Mouse (Mus musculus) liver, embryonic 14.5 days (tissue): ENCODE measurements around the gene Ttyh3. TPM values are rescaled to one million over a fixed set of nuclear protein-coding genes. Genes with fewer than 3 reads are reported as not detected.

Experiments used
- ATAC-seq: fragments of 200-750 bp; cut with Nextera tagmentation; 2 replicates; pipeline ENCODE4 v1.8.0; 2017; ENCODE audit warnings: moderate number of reproducible peaks, mild to moderate bottlenecking, moderate library complexity; ENCODE audit not compliant: insufficient read depth
- DNase-seq, 3 experiments: peaks; one replicate each; pipeline ENCODE4 v3.0.0-alpha.2; 2012 to 2013; ENCODE audit warnings: low read depth in 3 of 3, low spot score in 3 of 3
- H3K27ac ChIP-seq: fragments of 300-500 bp; sonication (generic); 2 replicates; pipeline ENCODE4 v1.5.1; 2014; ENCODE audit warnings: moderate library complexity, mild to moderate bottlenecking, control low read depth, inconsistent platforms
- H3K27me3 ChIP-seq: fragments of 300-500 bp; sonication (generic); 2 replicates; pipeline ENCODE4 v1.6.1; 2014; ENCODE audit warnings: mild to moderate bottlenecking, low read length, moderate library complexity; ENCODE audit not compliant: control insufficient read depth, insufficient read depth
- H3K36me3 ChIP-seq: fragments of 300-500 bp; sonication (generic); replicated peaks from 2 replicates; pipeline ENCODE4 v1.6.1; 2014; ENCODE audit warnings: low read depth; ENCODE audit not compliant: control insufficient read depth, insufficient read depth
- H3K4me1 ChIP-seq, 2 experiments: fragments of 200-500 bp in 1 of 2; fragments of 300-500 bp in 1 of 2; sonication (generic) in 1 of 2; replicated peaks; 2 replicates each; pipeline ENCODE4 v1.6.1; 2012 to 2014; ENCODE audit warnings: antibody characterized with exemption in 1 of 2, inconsistent platforms in 1 of 2, low read length in 1 of 2; ENCODE audit not compliant: control insufficient read depth in 2 of 2, insufficient read depth in 2 of 2
- H3K4me2 ChIP-seq: fragments of 300-500 bp; sonication (generic); 2 replicates; pipeline ENCODE4 v1.6.1; 2014; ENCODE audit warnings: low read depth, mild to moderate bottlenecking, control low read depth, moderate library complexity
- H3K4me3 ChIP-seq, 2 experiments: fragments of 200-500 bp in 1 of 2; fragments of 300-500 bp in 1 of 2; sonication (generic) in 1 of 2; 2 replicates each; pipeline ENCODE4 v1.5.1; 2012 to 2014; ENCODE audit warnings: low read depth in 2 of 2, low read length in 2 of 2, mild to moderate bottlenecking in 2 of 2, control low read depth in 1 of 2, inconsistent platforms in 1 of 2, moderate library complexity in 1 of 2; ENCODE audit not compliant: insufficient read depth in 1 of 2
- H3K9ac ChIP-seq: fragments of 300-500 bp; sonication (generic); replicated peaks from 2 replicates; pipeline ENCODE4 v1.6.1; 2014; ENCODE audit warnings: mild to moderate bottlenecking, control low read depth, moderate library complexity
- H3K9me3 ChIP-seq: fragments of 300-500 bp; sonication (generic); 2 replicates; pipeline ENCODE4 v1.6.1; 2016; ENCODE audit warnings: low read length, mixed read lengths; ENCODE audit not compliant: control insufficient read depth
- CTCF ChIP-seq: IDR thresholded peaks from 2 replicates; pipeline ENCODE4 v1.5.1; 2016; ENCODE audit warnings: antibody characterized with exemption, low read depth, control low read depth
- EP300 ChIP-seq: IDR thresholded peaks from 2 replicates; pipeline ENCODE4 v1.6.1; 2016; ENCODE audit warnings: antibody characterized with exemption, low read depth
- WGBS: fragments of 180-500 bp; shearing (Covaris S2); extraction: QIAGEN DNeasy Blood & Tissue Kit; methylation state at CpG from one replicate; pipeline ENCODE4 v1.1.7; 2014; ENCODE audit not compliant: insufficient replicate concordance; 5-methylcytosine and 5-hydroxymethylcytosine counted together
- polyA plus RNA-seq, 2 experiments: library from polyadenylated mRNA; depleted of rRNA in 1 of 2; stranded (reverse) in 1 of 2; unstranded in 1 of 2; fragments of >200 nt; fragmentation: Nextera tagmentation in 1 of 2; extraction: Ambion mirVana in 1 of 2; gene quantifications; 2 replicates each; pipeline versions ENCODE4 v1.2.1 to v1.2.3; 2012 to 2014

Ttyh3 gene
- polyA plus RNA-seq, 2 experiments = 5.4 to 8.3 TPM

DNA sequence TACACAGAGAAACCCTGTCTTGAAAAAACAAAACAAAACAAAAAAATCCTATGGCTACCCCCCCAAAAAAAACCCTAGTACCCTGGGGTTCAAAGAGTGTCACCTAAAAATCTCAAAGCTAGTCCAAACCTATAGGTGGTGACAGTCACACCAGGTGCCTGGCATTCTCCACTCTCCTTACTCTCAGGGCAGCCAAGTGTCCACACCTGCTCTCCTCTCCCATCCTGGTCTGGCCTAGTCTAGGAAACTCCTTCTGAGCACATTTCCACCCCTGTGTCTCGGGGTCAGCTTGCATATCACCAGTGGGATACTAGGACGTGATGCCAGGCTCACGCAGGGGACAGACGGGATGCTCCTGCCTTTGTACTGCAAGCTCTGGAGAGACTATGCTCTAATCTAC, 9.5 kb downstream of the Ttyh3 start:
- Histone ChIP-seq H3K9me3 (no peaks in the 10 kb centered on the region), H3K9ac (no peak overlapping the region), H3K4me2 (no peak overlapping the region), H3K27me3 (no peaks in the 10 kb centered on the region), H3K4me3 (no peak overlapping the region), H3K4me1 (peaks cover 1 to 15% of the 10 kb centered on the region in 2 experiments), H3K36me3 (no peaks in the 10 kb centered on the region), H3K27ac (no peak overlapping the region)
- 71% methylated on average over 4 of the region's 4 CpGs for WGBS
- TF ChIP-seq EP300 = no peak
- TF ChIP-seq CTCF = no peak
- DNase-seq = no peak
- no peak for ATAC-seq

DNA sequence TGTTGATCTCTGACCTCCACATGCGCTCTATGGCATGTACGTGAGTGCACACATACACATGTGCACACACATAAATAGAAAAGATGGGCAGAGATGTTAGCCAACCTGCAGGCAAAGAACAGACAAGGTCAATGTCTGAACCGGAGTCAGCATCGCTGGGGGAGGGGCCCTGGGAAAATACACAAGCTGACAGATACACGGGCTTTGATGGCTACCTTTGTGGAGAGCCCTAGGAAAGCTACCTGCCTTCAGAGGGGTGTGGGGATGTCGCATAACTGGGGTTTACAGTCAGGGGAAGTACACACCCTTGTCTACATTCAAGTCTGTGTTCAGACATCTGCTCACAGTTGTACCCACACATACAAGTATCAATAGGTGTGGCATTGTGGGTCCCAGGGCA, 10.3 kb downstream of the Ttyh3 start:
- Histone ChIP-seq H3K4me1 (peaks cover 0 to 10% of the 10 kb centered on the region in 2 experiments; a peak in 2 of 4 replicates), H3K27ac (no peak overlapping the region), H3K4me3 (no peak overlapping the region), H3K4me2 (no peak overlapping the region), H3K27me3 (no peaks in the 10 kb centered on the region), H3K9ac (no peak overlapping the region), H3K9me3 (no peaks in the 10 kb centered on the region), H3K36me3 (no peaks in the 10 kb centered on the region)
- ATAC-seq (no peak), DNase-seq (no peak)
- no peak for TF ChIP-seq CTCF
- TF ChIP-seq EP300 = no peak
- WGBS = 76% methylated on average over 6 of the region's 6 CpGs

DNA sequence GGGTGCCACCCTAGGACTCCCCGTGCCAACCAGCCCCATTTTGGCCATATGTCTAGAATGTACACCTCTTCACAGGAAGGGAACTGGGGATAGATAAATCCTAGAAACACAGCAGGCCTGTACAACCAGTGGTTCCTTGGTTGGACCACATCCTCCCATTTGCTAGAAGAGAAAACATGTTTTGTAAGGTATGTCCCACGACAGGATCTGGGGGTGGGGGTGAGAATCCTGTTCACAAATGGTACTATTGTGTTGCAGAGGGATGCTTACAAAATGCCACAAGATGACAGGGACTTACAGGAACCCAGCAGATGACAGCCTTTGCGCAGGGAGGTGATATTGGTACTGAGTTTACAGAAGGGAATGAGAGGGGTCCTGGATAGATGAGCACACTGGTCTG, 10.8 kb downstream of the Ttyh3 start:
- ATAC-seq = no peak
- Histone ChIP-seq H3K36me3 (no peaks in the 10 kb centered on the region), H3K4me3 (no peak overlapping the region), H3K4me1 (peaks cover 0 to 8% of the 10 kb centered on the region in 2 experiments; a peak in 1 of 4 replicates), H3K4me2 (no peak overlapping the region), H3K27me3 (no peaks in the 10 kb centered on the region), H3K9me3 (no peaks in the 10 kb centered on the region), H3K9ac (no peak overlapping the region), H3K27ac (no peak overlapping the region)
- DNase-seq = no peak
- WGBS = 66% methylated on average over 3 of the region's 3 CpGs
- TF ChIP-seq EP300 = no peak
- TF ChIP-seq CTCF = no peak

GRCm38 (mm10) chr5:140637058-140637410, 11.8 kb downstream of the Ttyh3 start:
- 0 out of 4 replicates have a peak, but pooled peaks cover 0 to 1% of the 10 kb centered on the region in 2 experiments for H3K4me1 ChIP-seq
- H3K4me3 ChIP-seq = no peak overlapping the region
- H3K9ac ChIP-seq = no peak overlapping the region
- TF ChIP-seq EP300 (no peak), CTCF (no peak)
- H3K9me3 ChIP-seq = no peaks in the 10 kb centered on the region
- ATAC-seq (no peak), DNase-seq (no peak)
- H3K4me2 ChIP-seq = no peak overlapping the region
- H3K27me3 ChIP-seq = no peaks in the 10 kb centered on the region
- H3K27ac ChIP-seq = no peak overlapping the region
- WGBS = 77% methylated on average over 6 of the region's 6 CpGs
- no peaks in the 10 kb centered on the region for H3K36me3 ChIP-seq

- no peaks in the 10 kb centered on the region for H3K36me3 ChIP-seq
Measured at GRCm38 (mm10) chr5:140636316-140637057, 12.3 kb downstream of the Ttyh3 start.

More at GRCm38 (mm10) chr5:140636316-140637057, 12.3 kb downstream of the Ttyh3 start:
- H3K27me3 ChIP-seq = no peaks in the 10 kb centered on the region
- H3K4me2 ChIP-seq = no peak overlapping the region
- no peak for DNase-seq
- ATAC-seq = no peak
- H3K9ac ChIP-seq = no peak overlapping the region
- no peak overlapping the region for H3K27ac ChIP-seq
- H3K9me3 ChIP-seq = no peaks in the 10 kb centered on the region
- 62% methylated on average over 7 of the region's 7 CpGs for WGBS
- 0 out of 4 replicates have a peak, but pooled peaks cover 0 to 1% of the 10 kb centered on the region in 2 experiments for H3K4me1 ChIP-seq
- TF ChIP-seq EP300 (no peak), CTCF (peak; percentile 21; the same call in 1 of the 2 replicates)
- no peak overlapping the region for H3K4me3 ChIP-seq
